Mouse (Mus musculus) intestine, embryonic 15.5 days (tissue): ENCODE data around the gene Sptbn4. TPM values are rescaled to one million over a fixed set of nuclear protein-coding genes. Genes with fewer than 3 reads are reported as not detected.

Experiments
- ATAC-seq: fragments of 200-750 bp; cut with Nextera tagmentation; 2 replicates; pipeline ENCODE4 v1.8.0; 2017; ENCODE audit warnings: moderate TSS enrichment, moderate library complexity
- H3K27ac ChIP-seq: fragments of 300-500 bp; sonication (generic); 2 replicates; pipeline ENCODE4 v1.5.1; 2015; ENCODE audit warnings: mild to moderate bottlenecking, inconsistent platforms
- H3K27me3 ChIP-seq: fragments of 300-500 bp; sonication (generic); replicated peaks from 2 replicates; pipeline ENCODE4 v1.6.1; 2015; ENCODE audit warnings: inconsistent platforms
- H3K36me3 ChIP-seq: fragments of 300-500 bp; sonication (generic); 2 replicates; pipeline ENCODE4 v1.6.1; 2015; ENCODE audit warnings: inconsistent platforms
- H3K4me1 ChIP-seq: fragments of 300-500 bp; sonication (generic); replicated peaks from 2 replicates; pipeline ENCODE4 v1.6.1; 2015; ENCODE audit warnings: inconsistent platforms
- H3K4me2 ChIP-seq: fragments of 300-500 bp; sonication (generic); replicated peaks from 2 replicates; pipeline ENCODE4 v1.6.1; 2015; ENCODE audit warnings: mild to moderate bottlenecking, inconsistent platforms
- H3K4me3 ChIP-seq: fragments of 300-500 bp; sonication (generic); replicated peaks from 2 replicates; pipeline ENCODE4 v1.5.1; 2015; ENCODE audit warnings: inconsistent platforms
- H3K9ac ChIP-seq: fragments of 300-500 bp; sonication (generic); 2 replicates; pipeline ENCODE4 v1.6.1; 2015; ENCODE audit warnings: inconsistent platforms
- H3K9me3 ChIP-seq: fragments of 300-500 bp; sonication (generic); 2 replicates; pipeline ENCODE4 v1.6.1; 2016; ENCODE audit warnings: inconsistent platforms
- WGBS: fragments of 180-500 bp; shearing (Covaris S2); methylation state at CpG from one replicate; pipeline ENCODE4 v1.1.7; 2015; 5-methylcytosine and 5-hydroxymethylcytosine counted together
- polyA plus RNA-seq: library from polyadenylated mRNA; unstranded; fragments of >200 nt; fragmentation: Nextera tagmentation; extraction: Ambion mirVana; gene quantifications from 2 replicates; pipeline ENCODE4 v1.2.1, GENCODE M21; 2015

The Sptbn4 gene
- polyA plus RNA-seq, 1 experiment from 2014 or later = 0.33 TPM

DNA sequence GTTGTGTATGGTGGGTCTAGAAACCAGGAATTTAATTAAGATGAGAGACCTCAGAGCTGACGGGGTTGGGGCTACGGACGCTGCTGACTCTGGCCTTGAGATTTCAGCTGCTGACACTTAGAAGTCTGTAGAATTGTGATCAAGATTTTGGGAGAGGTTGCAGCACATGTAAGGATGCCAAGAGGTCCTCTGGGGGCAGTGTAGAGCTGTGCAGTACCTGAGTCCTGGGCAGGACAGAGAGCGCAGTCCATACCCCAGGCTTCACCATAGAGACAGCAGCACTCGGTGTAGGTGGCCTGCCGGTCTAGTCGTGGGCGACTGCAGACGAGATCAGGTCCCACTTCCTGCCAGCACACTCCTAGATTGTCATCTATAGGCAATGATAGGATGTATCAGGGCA is 139.9 kb downstream of the Sptbn4 start:
- no peaks in the 10 kb centered on the region for H3K27me3 ChIP-seq
- ATAC-seq = no peak
- H3K4me1 ChIP-seq = peaks cover 7% of the 10 kb centered on the region; the same call in 1 of the 2 replicates
- H3K4me2 ChIP-seq = no peak overlapping the region
- no peak overlapping the region for H3K9ac ChIP-seq
- no peak overlapping the region for H3K4me3 ChIP-seq
- no peak overlapping the region for H3K27ac ChIP-seq
- H3K36me3 ChIP-seq = peaks cover 3% of the 10 kb centered on the region; the same call in 1 of the 2 replicates
- no peaks in the 10 kb centered on the region for H3K9me3 ChIP-seq
- WGBS = 76% methylated on average over 9 of the region's 9 CpGs

Other genes starting within 250 kb of the Sptbn4 start
- 8.8 and 9.4 TPM in 2 replicates for gene Itpkc, start 219.0 kb downstream of the Sptbn4 start, polyA plus RNA-seq
- gene Coq8b, start 214.7 kb downstream of the Sptbn4 start, polyA plus RNA-seq = 21.3 and 21.4 TPM in 2 replicates
- gene Numbl, start 189.3 kb downstream of the Sptbn4 start, polyA plus RNA-seq = 16.2 and 16.5 TPM in 2 replicates
- 75.9 and 92.8 TPM in 2 replicates for gene Ltbp4, start 110.0 kb downstream of the Sptbn4 start, polyA plus RNA-seq
- 35.0 and 35.5 TPM in 2 replicates for gene Shkbp1, start 91.7 kb downstream of the Sptbn4 start, polyA plus RNA-seq
- gene Gm20479, start 90.3 kb downstream of the Sptbn4 start, polyA plus RNA-seq = 1.8 TPM in 1 of 2 replicates, not detected in the other
- gene Blvrb, start 292 bp upstream of the Sptbn4 start, polyA plus RNA-seq = 60.4 and 77.5 TPM in 2 replicates
- gene Sertad3, start 26.1 kb upstream of the Sptbn4 start, polyA plus RNA-seq = 25.7 and 27.0 TPM in 2 replicates
- 36.0 and 39.0 TPM in 2 replicates for gene Sertad1, start 39.2 kb upstream of the Sptbn4 start, polyA plus RNA-seq
- gene Prx, start 51.6 kb upstream of the Sptbn4 start, polyA plus RNA-seq = 2.7 and 3.2 TPM in 2 replicates
- 0.35 and 0.54 TPM in 2 replicates for gene Hipk4, start 75.6 kb upstream of the Sptbn4 start, polyA plus RNA-seq
- gene Pld3, start 105.5 kb upstream of the Sptbn4 start, polyA plus RNA-seq = 64.5 and 65.0 TPM in 2 replicates
- 21.7 and 24.1 TPM in 2 replicates for gene 2310022A10Rik, start 105.5 kb upstream of the Sptbn4 start, polyA plus RNA-seq
- 68.4 and 71.1 TPM in 2 replicates for gene Akt2, start 143.9 kb upstream of the Sptbn4 start, polyA plus RNA-seq
- 2.3 and 2.5 TPM in 2 replicates for gene Ttc9b, start 206.2 kb upstream of the Sptbn4 start, polyA plus RNA-seq
- 5.6 and 5.8 TPM in 2 replicates for gene Map3k10, start 226.9 kb upstream of the Sptbn4 start, polyA plus RNA-seq
- 2.8 and 3.3 TPM in 2 replicates for gene Zfp607b, start 241.7 kb upstream of the Sptbn4 start, polyA plus RNA-seq